In genomic region chr13:97776702-97777101, GRCm38 (mm10) we compare ENCODE assay signal across 9 mouse cellular contexts. TPM values are rescaled to one million over a fixed set of nuclear protein-coding genes. Genes with fewer than 3 reads are reported as not detected.
DNase-seq lines count a peak whose midpoint lies in the region; ATAC-seq lines count a peak whose summit lies in the region.
"Had no signal": no experiment of that assay in that cellular context is flagged by ENCODE, and none has a peak within 500 bp of the region (broad histone marks: within the 10 kb centered on the region; RNA-seq: fewer than 3 reads in every experiment).

No protein-coding gene starts in this region.

- H3K27me3 ChIP-seq in liver, embryonic 12.5 days (replicated peaks): no peaks in the 10 kb centered on the region
- no peaks in the 10 kb centered on the region for H3K27me3 ChIP-seq in liver, embryonic 11.5 days (replicated peaks; ENCODE audit: control insufficient read depth, insufficient read depth, low read length)
- H3K27me3 ChIP-seq: lung, embryonic 15.5 days; stomach, embryonic 15.5 days had no signal

- ATAC-seq in liver, embryonic 12.5 days: no peak
- ATAC-seq in liver, embryonic 11.5 days (replicated peaks; ENCODE audit: low FRiP score): no peak

- no peaks in the 10 kb centered on the region for H3K36me3 ChIP-seq in liver, embryonic 12.5 days
- H3K36me3 ChIP-seq in liver, embryonic 11.5 days (ENCODE audit: control insufficient read depth, insufficient read depth, low read length): no peaks in the 10 kb centered on the region
- H3K36me3 ChIP-seq: lung, embryonic 15.5 days; stomach, embryonic 15.5 days had no signal

- H3K4me1 ChIP-seq in liver, embryonic 12.5 days: peaks cover 65% of the 10 kb centered on the region
- peaks cover 33% of the 10 kb centered on the region for H3K4me1 ChIP-seq in liver, embryonic 11.5 days (replicated peaks; ENCODE audit: control insufficient read depth, insufficient read depth, low read length)

- H3K9ac ChIP-seq in liver, embryonic 12.5 days: no peak overlapping the region
- H3K9ac ChIP-seq in liver, embryonic 11.5 days (ENCODE audit: low read depth, low read length): no peak overlapping the region
- H3K9ac ChIP-seq: lung, embryonic 15.5 days; stomach, embryonic 15.5 days had no signal

- peak overlapping the region; percentile 37; the same call in 1 of the 2 replicates for H3K27ac ChIP-seq in liver, embryonic 12.5 days
- no peak overlapping the region for H3K27ac ChIP-seq in liver, embryonic 11.5 days (ENCODE audit: low read depth, low read length)
- H3K27ac ChIP-seq: stomach, embryonic 15.5 days had no signal

- WGBS in liver, embryonic 12.5 days (ENCODE audit: insufficient replicate concordance): 78% methylated on average over 3 of the region's 3 CpGs
- 73% methylated on average over 3 of the region's 3 CpGs for WGBS in liver, embryonic 11.5 days

- H3K4me2 ChIP-seq in liver, embryonic 12.5 days: no peak overlapping the region
- H3K4me2 ChIP-seq in liver, embryonic 11.5 days: no peak overlapping the region
- H3K4me2 ChIP-seq: lung, embryonic 15.5 days; stomach, embryonic 15.5 days had no signal

- no peak overlapping the region for H3K4me3 ChIP-seq in liver, embryonic 12.5 days
- H3K4me3 ChIP-seq in liver, embryonic 11.5 days (ENCODE audit: low read depth, low read length): no peak overlapping the region
- H3K4me3 ChIP-seq: lung, embryonic 15.5 days; stomach, embryonic 15.5 days had no signal

- no peak for DNase-seq in liver, embryonic 11.5 days (ENCODE audit: low spot score)
- DNase-seq in fat pad, adult 2 months (ENCODE audit: extremely low read depth, low read depth, low spot score): peak; percentile 30
- peak; percentile 36 for DNase-seq in heart, postnatal 25 days (ENCODE audit: low spot score)
- peak; percentile 24 for DNase-seq in lung, postnatal 25 days (ENCODE audit: low spot score)
- no peak for DNase-seq in urinary bladder, postnatal 25 days (ENCODE audit: low spot score)
- no peak for DNase-seq in neural tube, embryonic 10.5 days (ENCODE audit: extremely low spot score, low spot score)

- no peaks in the 10 kb centered on the region for H3K9me3 ChIP-seq in liver, embryonic 12.5 days (replicated peaks)
- H3K9me3 ChIP-seq in liver, embryonic 11.5 days (ENCODE audit: control insufficient read depth, low read length): 0 out of 2 replicates have a peak, but pooled peaks cover 2% of the 10 kb centered on the region
- H3K9me3 ChIP-seq: lung, embryonic 15.5 days; stomach, embryonic 15.5 days had no signal

- intact Hi-C loops in heart, postnatal 25 days (cut with DNase I): no loop called here

RNA-seq across cellular contexts. Expression of gene Gm10260, which starts 16.3 kb away (rescaled TPM):
- 3.4 and 5.3 TPM in 2 replicates for polyA plus RNA-seq in liver, embryonic 12.5 days (2016; fragmentation: Nextera tagmentation; extraction: Ambion mirVana)
- polyA plus RNA-seq in liver, embryonic 11.5 days (2014; fragmentation: Nextera tagmentation; extraction: Ambion mirVana): 3.8 and 8.2 TPM in 2 replicates
- 100 to 1,000 TPM; 106 to 109 TPM for total RNA-seq in heart, postnatal 25 days (2021)

Comparison
In these comparisons a context has a peak if more than half of its experiments do, and no peak if none do; other contexts are left out.
1. DNase-seq: peak in fat pad, adult 2 months (single experiment), heart, postnatal 25 days (single experiment) and lung, postnatal 25 days (single experiment); none in liver, embryonic 11.5 days (single experiment), urinary bladder, postnatal 25 days (single experiment) and neural tube, embryonic 10.5 days (single experiment).